Mouse (Mus musculus) gastrocnemius, postnatal 10 days (tissue): ENCODE results near the gene Gimap1. TPM values are rescaled to one million over a fixed set of nuclear protein-coding genes. Genes with fewer than 3 reads are reported as not detected.

Experiments
- DNase-seq: peaks from one replicate; pipeline ENCODE4 v3.0.0; 2021; ENCODE audit warnings: mixed read lengths
- total RNA-seq, 2 experiments: library from RNA; stranded (reverse); gene quantifications; 2 replicates each; pipeline ENCODE4 v1.2.3; 2021

Gene Gimap1
- total RNA-seq, 2 experiments from 2014 or later, result 7.9 to 9.1 TPM

DNA sequence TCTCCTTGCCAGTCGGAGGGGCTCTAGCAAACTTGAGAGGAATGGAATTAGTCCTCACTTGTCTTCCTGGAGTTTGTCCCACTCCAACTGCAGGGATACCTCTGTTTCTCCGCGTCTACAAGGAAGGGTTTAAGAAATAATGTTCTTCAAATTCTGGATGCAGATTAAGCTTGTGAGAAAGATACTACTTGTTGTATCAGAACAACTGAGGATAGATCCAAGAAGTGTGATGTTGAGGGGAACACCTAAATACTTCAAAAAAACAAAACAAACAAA, 864 bp downstream of the Gimap1 start:
- DNase-seq, result no peak

DNA sequence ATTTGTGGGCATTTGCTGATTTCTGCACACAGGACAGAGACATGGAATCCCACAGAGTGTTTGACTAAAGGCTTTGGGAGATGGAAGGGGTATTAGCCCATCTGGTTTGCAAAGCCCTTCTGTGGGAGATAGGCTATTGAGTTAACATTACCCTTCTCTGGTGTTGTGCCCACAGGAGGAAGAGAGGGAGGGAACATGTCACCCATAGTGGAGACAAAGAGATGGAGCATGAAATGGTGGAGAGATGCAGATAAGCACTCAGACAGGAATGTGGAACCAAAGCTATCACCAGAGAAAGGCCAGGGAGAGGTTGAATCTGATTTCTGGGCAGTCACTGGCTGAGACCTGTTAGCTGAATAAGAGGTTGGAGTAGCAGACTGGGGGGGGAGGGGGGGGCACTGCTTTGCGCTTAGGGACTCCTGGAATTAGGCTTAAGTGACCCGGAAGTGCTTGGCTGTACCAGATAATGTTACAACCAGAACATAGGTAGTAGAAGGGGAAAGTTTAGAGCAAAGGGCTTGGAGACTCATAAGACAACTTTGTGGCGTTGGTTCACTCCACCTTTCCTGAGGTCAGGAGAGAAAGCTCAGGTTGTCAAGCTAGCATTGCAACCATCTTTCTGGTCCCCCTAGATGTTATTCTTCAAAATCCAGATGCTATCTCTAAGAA, 1.8 kb downstream of the Gimap1 start:
- no peak for DNase-seq

DNA sequence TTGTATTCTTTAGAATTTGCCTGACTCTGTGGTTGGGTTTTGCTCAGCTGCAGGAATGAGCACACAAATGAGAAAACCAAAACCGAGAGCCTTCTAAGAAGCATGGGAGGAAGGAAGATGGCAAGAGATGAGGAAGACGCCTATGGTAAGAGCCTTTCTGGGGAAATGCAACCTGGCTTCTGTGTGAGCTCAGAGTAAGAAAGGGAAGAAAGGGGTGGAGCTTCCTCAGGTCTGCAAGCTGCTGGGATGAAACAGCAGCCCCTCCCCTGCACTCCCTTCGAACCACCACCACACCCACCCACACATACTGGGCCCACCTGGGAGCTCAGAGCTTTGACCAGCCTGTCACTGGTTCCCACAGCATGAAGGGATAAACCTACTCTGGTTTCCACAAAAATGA, 2.4 kb downstream of the Gimap1 start:
- no peak for DNase-seq

- no peak for DNase-seq
These were observed 2.9 kb downstream of the Gimap1 start for GRCm38 (mm10) chr6:48741711-48742206.

- no peak for DNase-seq
These were observed 3.8 kb downstream of the Gimap1 start for GRCm38 (mm10) chr6:48742422-48743351.

GRCm38 (mm10) chr6:48745490-48745889, 6.6 kb downstream of the Gimap1 start:
- DNase-seq, result no peak

DNA sequence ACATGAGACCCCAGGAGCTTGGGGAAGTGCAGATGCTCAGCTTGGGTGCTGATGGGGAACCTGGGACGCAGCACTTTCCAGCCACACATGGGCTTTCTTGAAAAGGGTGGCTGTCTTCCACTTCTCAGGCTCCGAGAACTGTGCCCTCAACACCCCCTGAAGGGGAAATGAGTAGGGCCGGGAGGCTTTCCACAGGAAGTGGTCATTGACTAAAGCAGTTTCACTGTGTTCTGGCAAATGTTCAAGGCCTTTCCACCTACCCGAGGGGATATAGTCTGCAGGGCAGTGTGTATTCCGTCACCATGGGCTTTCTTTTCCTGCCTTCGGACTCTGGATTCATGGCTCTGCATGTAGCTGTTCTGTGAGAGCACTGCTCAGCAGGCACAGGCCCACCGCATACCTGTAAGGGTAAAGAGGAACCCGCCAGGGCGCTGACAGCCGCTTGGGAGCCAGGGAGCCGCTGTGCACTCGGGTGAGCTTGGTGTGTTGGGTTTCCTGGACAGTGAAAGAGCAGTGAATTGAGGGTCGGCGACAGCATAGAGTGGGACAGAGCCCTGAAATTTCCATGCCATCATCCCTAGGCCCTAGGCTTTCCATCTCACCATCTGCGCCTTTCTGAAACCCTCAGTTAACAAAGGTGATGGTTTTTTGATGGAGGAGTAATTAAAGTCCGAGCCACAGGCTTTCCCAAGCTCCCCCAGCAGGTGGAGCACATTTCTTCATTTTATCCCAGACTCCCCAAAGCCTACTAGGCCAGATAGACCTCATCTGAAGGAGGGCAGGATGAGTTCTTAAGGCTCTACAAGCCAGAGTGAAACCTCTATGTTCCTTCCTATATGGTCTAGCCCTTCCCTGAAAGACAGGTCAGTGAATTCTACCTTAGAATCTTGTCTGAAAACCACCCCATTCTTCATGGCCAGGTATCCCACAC, 7.4 kb downstream of the Gimap1 start, which contains the start of gene Gimap5:
TSS of gene Gimap5 (plus strand) at position 239 of the 931 bp plus-strand sequence.
- no peak for DNase-seq

DNA sequence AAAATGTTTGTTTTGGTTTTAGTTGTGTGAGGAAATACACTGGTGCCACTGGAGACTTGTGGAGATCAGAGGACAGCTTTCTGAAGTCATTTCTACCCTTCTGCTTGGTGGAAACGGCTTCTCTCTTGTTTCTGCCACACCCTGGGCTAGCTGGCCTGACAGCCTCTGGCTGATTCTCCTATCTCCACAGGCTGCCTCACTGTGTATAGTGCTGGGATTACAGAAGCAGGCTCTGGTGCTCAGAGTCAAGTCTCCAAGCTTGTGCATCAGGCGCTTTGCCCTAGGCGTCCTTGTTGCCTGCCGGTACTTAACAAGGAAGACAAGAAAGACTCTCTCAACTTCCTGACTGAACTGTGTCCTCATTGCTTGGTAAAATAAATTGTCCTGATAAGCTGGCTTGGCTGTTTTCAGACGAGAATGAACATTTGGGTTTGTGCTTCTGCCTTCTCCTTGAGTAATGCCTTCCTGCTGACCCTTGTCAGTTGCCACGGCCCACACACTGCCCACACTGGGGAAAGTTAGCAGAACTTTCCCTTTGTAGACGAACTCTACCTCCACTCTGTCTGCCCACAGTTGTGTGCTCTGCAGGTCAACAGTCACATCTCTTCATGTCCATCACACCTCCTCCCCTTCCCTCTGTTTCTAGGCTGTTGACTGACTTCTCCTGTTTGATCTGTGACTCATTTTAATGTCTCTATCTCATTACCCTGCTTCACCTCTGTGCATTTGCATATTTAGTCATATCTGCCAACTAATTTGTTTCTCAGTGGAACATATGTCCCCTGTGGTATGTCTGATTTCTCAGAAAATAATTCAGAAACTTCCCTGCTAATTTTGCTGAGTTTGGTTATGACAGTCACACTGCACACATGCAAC, 8.5 kb downstream of the Gimap1 start:
- DNase-seq, result no peak

GRCm38 (mm10) chr6:48763567-48764270, 24.9 kb downstream of the Gimap1 start:
- no peak for DNase-seq

- no peak for DNase-seq
These were observed 25.6 kb downstream of the Gimap1 start for GRCm38 (mm10) chr6:48764496-48764895.

GRCm38 (mm10) chr6:48768178-48768869, 29.5 kb downstream of the Gimap1 start:
- no peak for DNase-seq

- no peak for DNase-seq
These were observed 30.1 kb downstream of the Gimap1 start for GRCm38 (mm10) chr6:48768933-48769332.

DNA sequence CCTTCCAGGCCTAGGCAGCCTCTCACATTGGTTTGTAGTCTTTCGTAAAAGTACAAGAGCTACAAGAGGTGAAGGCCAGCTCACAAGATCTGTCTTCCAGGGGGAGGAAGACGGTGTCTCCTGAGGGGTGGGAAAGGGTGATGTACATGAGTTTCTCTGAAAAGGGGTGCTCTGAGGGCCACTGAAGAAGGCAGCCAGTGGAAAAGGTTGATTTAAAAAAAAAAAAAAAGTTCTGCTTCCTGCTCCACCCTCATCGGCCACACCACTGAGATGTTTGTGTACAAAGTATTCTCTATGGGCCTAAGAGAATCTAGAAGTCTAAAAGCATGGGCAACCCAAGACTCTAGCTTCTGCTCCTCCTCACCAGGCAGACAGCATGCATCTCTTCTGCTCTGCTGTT, 31.8 kb downstream of the Gimap1 start, which contains the start of gene Gimap3:
TSS of gene Gimap3 (minus strand) at position 156 of the 400 bp plus-strand sequence.
- DNase-seq, result no peak

DNA sequence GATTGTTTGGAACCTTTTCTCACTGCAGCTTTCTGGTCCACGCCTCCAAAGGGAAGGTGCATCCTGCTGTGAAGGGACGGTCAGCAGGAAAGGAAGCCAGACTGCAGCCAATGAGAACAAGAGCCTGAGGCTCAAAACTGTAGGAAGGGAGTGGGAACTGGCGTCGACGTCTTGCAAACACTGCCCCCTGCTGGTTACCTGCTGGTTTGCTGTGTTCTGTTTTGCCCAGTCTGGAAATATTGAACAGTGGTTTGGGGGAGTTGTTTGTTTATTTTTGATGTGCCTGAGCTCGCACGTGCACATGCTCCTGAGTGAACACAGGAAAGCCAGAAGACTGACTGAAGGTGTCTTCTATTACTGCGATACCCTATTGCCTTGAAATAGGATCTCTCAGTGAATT, 33.2 kb downstream of the Gimap1 start:
- DNase-seq, result peak; percentile 86

DNA sequence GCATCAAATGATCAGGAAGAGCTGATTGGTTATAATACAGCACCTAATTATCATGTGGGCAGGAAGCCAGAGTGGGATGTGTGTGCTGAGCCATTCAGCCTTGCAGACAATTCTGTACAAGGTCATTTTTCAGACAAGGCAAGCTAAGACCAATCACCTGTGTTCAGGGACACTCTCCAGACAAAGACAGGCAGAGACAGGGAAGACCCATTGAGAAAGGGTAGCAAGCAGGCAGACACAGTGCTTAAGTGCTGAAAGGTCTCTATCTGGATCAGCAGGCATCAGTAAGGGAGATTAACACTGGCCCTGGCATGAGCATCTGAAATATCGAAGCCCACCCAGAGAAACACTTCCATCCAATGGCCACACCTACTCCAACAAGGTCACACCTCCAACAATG, 45.6 kb downstream of the Gimap1 start:
- no peak for DNase-seq

DNA sequence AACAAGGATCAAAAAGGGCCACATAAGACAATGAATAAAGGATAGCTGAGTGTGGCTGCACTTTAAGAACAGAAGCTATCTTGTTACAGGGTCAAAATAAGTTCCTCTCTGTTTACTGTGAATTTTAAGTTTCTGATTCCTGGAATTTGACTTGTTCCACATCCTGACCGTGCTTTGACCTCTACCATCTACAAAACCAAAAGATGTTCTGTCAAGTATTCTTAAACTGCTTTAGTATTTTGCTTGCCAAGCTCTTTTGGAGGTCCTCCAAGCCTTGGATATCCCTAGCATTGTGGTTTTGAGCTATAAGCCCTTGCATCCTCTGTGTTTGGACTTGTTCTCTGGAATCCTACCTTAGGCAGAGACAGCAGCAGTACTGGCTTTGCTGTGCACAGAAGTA, 46.3 kb downstream of the Gimap1 start:
- no peak for DNase-seq

DNA sequence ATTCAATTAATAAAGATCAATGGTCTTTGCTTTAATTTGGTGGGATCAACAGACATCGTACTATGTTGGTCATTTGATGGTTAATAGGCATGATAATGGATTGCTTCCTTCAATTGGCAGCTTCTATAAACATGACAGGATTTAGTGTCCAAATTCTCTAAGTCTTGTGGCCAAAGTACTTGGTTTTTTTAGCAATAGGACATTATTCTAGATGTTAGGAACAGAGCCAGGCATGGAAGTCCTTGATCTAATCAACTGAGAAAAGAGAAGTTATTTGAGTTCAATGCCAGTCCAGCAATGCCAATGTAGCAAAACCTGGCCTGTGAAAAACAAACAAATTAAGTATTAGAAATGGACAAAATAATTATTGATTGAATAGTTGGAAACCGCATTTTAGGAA, 46.7 kb downstream of the Gimap1 start:
- no peak for DNase-seq

GRCm38 (mm10) chr6:48787867-48788266, 49.0 kb downstream of the Gimap1 start:
- DNase-seq, result no peak
